Mouse (Mus musculus): ENCODE data around the gene Syt6.

Syt6 gene

GRCm38 (mm10) chr3:103647164-103647867, 72.3 kb downstream of the Syt6 start:
- DNase-seq (ENCODE audit: low spot score in 2 of 2) = no peak

GRCm38 (mm10) chr3:103648486-103648885, 73.5 kb downstream of the Syt6 start:
- no peak for DNase-seq (ENCODE audit: low spot score in 2 of 2)

GRCm38 (mm10) chr3:103649716-103650115, 74.7 kb downstream of the Syt6 start:
- DNase-seq (ENCODE audit: low spot score in 2 of 2) = no peak

GRCm38 (mm10) chr3:103650406-103650805, 75.4 kb downstream of the Syt6 start:
- DNase-seq (ENCODE audit: low spot score in 2 of 2) = no peak

- no peak for DNase-seq (ENCODE audit: low spot score in 2 of 2)
These were observed 85.0 kb downstream of the Syt6 start for GRCm38 (mm10) chr3:103660012-103660411.

- no peak for DNase-seq (ENCODE audit: low spot score in 2 of 2)
These were observed 86.7 kb downstream of the Syt6 start for GRCm38 (mm10) chr3:103661714-103662113.

- no peak for DNase-seq (ENCODE audit: low spot score in 2 of 2)
These were observed 88.4 kb downstream of the Syt6 start for GRCm38 (mm10) chr3:103663385-103663784.

- no peak for DNase-seq (ENCODE audit: low spot score in 2 of 2)
These were observed 97.1 kb downstream of the Syt6 start for GRCm38 (mm10) chr3:103672113-103672512.

GRCm38 (mm10) chr3:103672716-103673115, 97.7 kb downstream of the Syt6 start:
- no peak for DNase-seq (ENCODE audit: low spot score in 2 of 2)

- DNase-seq (ENCODE audit: low spot score in 2 of 2) = no peak
These were observed 103.8 kb downstream of the Syt6 start for GRCm38 (mm10) chr3:103678811-103679210.

GRCm38 (mm10) chr3:103682473-103682872, 107.4 kb downstream of the Syt6 start:
- no peak for DNase-seq (ENCODE audit: low spot score in 2 of 2)

- DNase-seq (ENCODE audit: low spot score in 2 of 2) = no peak
These were observed 108.4 kb downstream of the Syt6 start for GRCm38 (mm10) chr3:103683234-103683965.

GRCm38 (mm10) chr3:103683966-103684319, 108.9 kb downstream of the Syt6 start:
- DNase-seq (ENCODE audit: low spot score in 2 of 2) = no peak

- DNase-seq (ENCODE audit: low spot score in 2 of 2) = no peak
These were observed 114.0 kb downstream of the Syt6 start for GRCm38 (mm10) chr3:103689043-103689442.

GRCm38 (mm10) chr3:103690506-103690905, 115.5 kb downstream of the Syt6 start:
- no peak for DNase-seq (ENCODE audit: low spot score in 2 of 2)
